Mouse (Mus musculus): ENCODE measurements around the gene Zswim3.
"Not testable (repeated sequence)": the region's sequence is repeated elsewhere in the genome, so short reads cannot be mapped to it uniquely, and the experiment has no call there.

Gene Zswim3

GRCm38 (mm10) chr2:164855572-164855971 is 50.7 kb downstream of the Zswim3 start:
- DNase-seq (ENCODE audit: low read depth, low spot score) = not testable (repeated sequence)

- peak; percentile 92 for DNase-seq (ENCODE audit: low read depth, low spot score)
Measured at GRCm38 (mm10) chr2:164856309-164857100, 51.6 kb downstream of the Zswim3 start.

GRCm38 (mm10) chr2:164857101-164857821 is 52.4 kb downstream of the Zswim3 start, which contains the start of gene Pltp:
Pltp (minus strand) TSS chr2:164857711.
- peak; percentile 95 for DNase-seq (ENCODE audit: low read depth, low spot score)

GRCm38 (mm10) chr2:164857842-164858553 is 53.1 kb downstream of the Zswim3 start:
- peak; percentile 78 for DNase-seq (ENCODE audit: low read depth, low spot score)

DNA sequence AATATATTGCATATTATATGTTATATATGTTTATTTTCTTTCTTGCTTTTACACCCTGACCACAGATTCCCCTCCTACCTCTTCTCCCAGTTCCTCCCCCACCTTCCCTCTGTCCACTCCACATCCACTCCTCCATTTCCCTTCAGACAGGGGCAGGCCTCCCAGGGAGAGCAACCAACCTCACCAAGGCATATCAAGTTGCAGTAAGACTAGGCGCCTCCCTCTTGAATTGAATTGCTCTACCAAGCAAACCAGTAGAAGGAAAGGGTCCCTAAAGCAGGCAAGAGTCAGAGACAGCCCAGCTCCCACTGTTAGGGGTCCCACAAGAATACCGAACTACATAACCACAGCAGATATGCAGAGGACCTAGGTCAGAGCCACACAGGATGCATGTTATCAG is 54.3 kb downstream of the Zswim3 start:
- DNase-seq (ENCODE audit: low read depth, low spot score) = no peak

DNA sequence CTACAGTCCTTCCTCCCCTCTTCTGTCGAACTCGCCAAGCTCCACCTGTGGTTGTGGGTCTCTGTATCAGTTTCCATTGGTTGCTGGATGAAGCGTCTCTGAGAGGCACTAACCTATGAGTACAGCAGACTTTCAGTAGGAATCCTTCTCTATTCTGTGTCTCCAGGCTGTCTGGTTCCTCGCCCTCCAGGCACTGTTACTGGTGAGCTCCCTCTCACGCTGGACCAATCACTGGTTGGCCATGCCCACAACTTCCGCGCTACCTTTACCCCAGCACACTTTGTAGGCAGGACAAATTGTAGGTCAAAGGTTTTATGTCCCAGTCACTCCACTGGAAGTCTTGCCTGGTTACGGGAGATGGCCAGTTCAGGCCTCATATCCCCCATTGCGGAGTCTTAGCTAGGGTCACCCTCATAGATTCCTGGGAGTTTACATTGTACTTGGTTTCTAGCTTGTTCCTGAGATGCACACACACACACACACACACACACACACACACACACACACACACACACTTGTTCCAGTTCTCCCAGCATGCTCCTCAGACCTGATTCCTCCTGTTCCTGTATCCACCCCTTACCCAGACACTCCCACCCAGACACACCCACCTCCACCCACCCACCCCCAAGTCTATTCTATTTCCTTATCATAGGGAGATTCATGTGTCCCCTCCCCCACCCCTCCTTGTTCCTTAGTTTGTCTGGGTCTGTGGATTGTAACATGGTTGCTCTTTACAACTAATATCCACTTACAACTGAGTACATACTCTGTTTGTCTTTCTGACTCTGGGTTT is 54.9 kb downstream of the Zswim3 start:
- peak; percentile 74 for DNase-seq (ENCODE audit: low read depth, low spot score)

DNA sequence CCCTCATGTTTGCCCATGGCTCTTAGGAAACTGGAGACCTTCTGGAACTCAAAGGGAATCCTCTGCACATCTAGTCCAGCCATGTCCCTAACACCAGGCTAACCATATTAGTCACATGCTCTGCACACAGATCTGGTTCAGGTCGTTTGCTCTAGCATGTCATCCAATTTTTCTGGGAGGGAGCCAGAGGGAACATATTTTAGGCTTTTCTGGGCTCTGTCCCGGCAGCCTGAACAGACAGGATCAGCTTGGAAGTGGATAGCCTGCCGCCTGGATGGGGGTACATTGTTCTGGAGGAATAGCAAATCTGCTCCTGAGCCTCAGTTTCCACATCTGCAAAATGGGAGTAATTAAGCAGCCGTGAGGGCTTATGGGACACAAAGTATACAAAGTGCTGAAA is 56.2 kb downstream of the Zswim3 start:
- no peak for DNase-seq (ENCODE audit: low read depth, low spot score)

GRCm38 (mm10) chr2:164862179-164862861 is 57.4 kb downstream of the Zswim3 start:
- DNase-seq (ENCODE audit: low read depth, low spot score) = peak; percentile 41

- DNase-seq (ENCODE audit: low read depth, low spot score) = peak; percentile 41
Measured at GRCm38 (mm10) chr2:164863411-164863810, 58.5 kb downstream of the Zswim3 start.

- DNase-seq (ENCODE audit: low read depth, low spot score) = no peak
Measured at GRCm38 (mm10) chr2:164864593-164864992, 59.7 kb downstream of the Zswim3 start.

GRCm38 (mm10) chr2:164866741-164867551 is 62.0 kb downstream of the Zswim3 start:
- DNase-seq (ENCODE audit: low read depth, low spot score) = peak; percentile 92

DNA sequence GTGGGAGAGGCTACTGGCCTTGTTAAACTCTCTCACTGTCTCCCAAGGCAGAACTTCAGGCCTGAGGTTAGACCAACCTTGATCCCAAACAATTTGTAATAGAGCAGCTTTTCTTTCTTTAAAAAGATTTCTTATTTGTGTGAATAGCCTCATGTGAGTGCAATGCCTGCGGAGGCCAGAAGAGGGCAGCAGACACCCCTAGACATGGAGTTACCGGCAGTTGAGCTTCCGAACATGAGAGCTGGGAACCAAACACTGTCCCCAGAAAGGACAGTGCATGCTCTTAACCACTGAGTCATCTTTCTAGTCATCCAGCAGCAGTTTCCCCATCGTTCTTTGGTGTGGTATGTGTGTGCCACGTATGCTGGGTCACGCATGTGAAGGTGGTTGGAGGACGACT is 62.7 kb downstream of the Zswim3 start:
- DNase-seq (ENCODE audit: low read depth, low spot score) = peak; percentile 90

GRCm38 (mm10) chr2:164868491-164868890 is 63.6 kb downstream of the Zswim3 start:
- no peak for DNase-seq (ENCODE audit: low read depth, low spot score)
